Mouse (Mus musculus): Measurements from ENCODE around the gene Bola2.

DNA sequence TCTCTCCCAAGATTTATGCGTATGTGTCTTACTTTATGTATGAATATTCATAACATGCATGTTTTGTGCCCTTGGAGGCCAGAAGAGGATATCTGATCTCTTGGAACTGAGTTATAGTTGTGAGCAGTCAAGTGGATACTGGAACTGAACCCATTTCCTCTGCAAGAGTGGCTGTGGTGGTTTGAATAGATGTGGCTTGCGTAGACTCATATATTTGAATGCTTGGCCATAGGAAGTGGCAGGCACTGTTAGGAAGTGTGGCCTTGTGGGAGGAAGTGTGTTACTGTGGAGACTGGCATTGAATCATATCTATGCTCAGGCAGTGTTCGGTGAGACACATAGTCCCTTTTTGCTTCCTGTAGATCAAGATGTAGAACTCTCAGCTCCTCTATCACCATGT is 39.5 kb upstream of the Bola2 start:
- TF ChIP-seq CTCF (IDR thresholded peaks at IDR 0.05; ENCODE audit: insufficient read depth, low read depth, low read length), result no peak
- no peak for TF ChIP-seq POLR2A (IDR thresholded peaks at IDR 0.05; ENCODE audit: insufficient read depth, low read depth, low read length)

All from olfactory bulb, adult 2 months (tissue).